Mouse (Mus musculus) megakaryocyte, embryonic 14.5 days (primary cell): Measurements from ENCODE around the gene Acap3.

Experiments used
- FLI1 ChIP-seq: IDR thresholded peaks from 2 replicates; pipeline ENCODE4 v1.6.1; 2012; ENCODE audit warnings: low read length, inconsistent platforms, mixed read lengths
- GATA1 ChIP-seq: IDR thresholded peaks from 3 replicates; pipeline ENCODE4 v1.6.1; 2012; ENCODE audit warnings: mixed read lengths, low read length, inconsistent platforms, borderline replicate concordance

- TF ChIP-seq GATA1 (no peak), FLI1 (no peak)
Measured at GRCm38 (mm10) chr4:155943049-155943452, 51.4 kb downstream of the Acap3 start.
